Mouse (Mus musculus): ENCODE results near the gene Atp1a1.

DNA sequence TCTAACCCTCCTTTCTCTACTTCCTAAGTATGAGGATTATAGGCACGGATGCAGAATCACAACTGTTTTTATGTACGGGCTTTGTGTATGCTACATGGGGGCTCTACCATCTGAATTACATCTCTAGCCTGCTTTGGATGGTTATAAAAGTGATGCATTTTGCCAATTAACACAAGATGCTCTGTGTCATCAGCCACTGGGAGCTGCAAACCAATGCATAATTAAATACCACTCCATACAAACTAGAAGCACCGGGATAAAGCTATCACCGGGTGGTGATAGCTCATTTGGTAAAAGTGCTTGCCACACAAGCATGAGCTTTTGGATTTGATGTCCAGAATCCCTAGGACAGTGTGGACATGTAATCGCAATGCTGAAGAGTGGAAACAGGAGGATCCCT, 19.8 kb upstream of the Atp1a1 start:
- TF ChIP-seq CTCF (IDR thresholded peaks at IDR 0.05; ENCODE audit: borderline replicate concordance, control insufficient read depth, extremely low read depth, insufficient read depth, low read length, poor library complexity), result no peak
- TF ChIP-seq POLR2A (IDR thresholded peaks at IDR 0.05; ENCODE audit: control insufficient read depth, extremely low read depth, insufficient read depth, low read length, poor library complexity), result no peak

Data from thymus, adult 2 months (tissue).